Mouse (Mus musculus) thymus, postnatal 10 days (tissue): Measurements from ENCODE around the gene Rhog.

ENCODE experiments used
- DNase-seq, 2 experiments: peaks; one replicate each; pipeline ENCODE4 v3.0.0; 2021; ENCODE audit warnings: low spot score in 2 of 2

Rhog gene

DNA sequence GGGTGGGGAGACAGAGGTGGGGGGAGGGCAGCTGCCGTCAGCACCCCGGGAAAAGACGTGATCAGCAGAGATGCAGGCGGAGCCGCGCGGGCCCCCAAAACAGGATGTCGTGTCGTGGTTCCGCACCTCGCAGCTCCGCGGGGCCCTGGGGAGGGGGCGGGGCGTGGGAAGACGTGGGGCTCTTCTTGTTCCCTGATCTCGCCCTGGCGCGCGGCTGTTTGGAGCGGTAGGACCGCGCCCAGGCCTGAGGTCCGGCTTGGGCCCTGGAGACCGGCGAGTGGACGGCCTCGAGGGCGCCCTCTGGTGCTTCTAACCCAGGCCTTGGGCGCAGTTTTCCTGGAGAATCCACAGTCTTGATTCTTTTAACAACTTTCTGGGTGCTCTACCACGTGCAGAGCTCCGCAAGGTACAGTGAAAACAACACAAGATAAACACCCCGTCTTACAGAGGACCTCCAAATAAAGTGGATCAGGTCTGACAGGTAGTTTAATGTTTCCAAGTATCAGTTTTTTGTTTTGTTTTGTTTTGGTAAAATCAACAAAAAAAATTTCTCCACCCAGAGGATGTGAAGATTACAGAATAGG is 5.1 kb downstream of the Rhog start:
- peak; percentile 93 for DNase-seq

DNA sequence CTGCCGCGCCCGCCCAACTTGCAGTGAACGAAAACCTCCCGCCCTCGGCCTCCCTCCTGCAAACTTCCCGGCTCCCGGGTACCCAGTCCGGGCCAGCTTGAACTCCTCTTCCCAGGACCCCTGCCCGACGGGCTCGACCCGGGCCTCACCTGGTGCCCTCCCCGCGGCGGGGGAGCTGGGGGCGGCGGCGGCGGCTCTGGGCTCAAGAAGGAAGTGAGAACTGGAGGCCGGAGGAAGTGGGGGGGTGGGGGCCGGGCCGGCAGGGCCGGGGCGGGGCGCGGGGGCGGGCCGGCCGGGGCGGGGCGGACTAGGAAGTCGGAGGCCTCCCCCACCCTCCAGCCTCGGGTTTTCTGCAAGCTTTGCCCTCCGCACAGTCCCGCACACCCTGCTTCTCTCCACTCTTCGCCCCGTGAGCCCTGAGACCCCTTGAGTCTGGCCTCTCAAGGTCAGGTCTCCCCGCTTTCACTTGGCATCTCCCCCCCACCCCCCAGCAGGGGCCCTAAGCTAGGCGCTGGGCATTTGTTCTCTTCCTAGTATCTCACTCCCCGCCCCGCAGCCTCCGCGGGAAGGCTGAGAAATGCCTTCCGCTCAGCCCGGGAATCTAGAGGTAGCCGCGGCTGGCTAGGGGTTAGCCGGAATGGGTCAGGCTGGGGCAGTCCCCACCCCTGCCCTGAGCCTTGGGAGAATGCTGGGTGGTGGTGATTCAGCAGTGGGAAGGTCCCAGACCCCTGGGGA is 5.8 kb downstream of the Rhog start:
- peak; percentile 76 to 77 for DNase-seq

DNA sequence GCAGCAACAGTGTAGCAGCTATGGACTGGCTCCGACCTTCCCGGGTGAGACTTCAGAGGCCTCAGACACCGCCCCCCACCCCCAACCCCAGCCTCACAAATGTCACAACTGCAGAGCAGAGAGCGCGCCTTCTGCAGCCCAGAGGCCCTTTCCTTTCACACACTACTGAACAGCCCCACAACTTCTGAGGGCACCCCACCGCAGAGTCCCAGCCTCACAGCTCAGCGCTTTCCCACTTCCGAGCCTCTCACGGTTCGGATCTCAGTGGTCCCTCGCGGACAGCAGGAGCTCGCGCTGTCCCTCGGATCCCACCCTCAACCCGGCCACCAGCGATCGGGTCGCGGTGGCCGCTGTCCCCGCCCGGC is 6.3 kb downstream of the Rhog start:
- DNase-seq, result peak; percentile 73 to 75

DNA sequence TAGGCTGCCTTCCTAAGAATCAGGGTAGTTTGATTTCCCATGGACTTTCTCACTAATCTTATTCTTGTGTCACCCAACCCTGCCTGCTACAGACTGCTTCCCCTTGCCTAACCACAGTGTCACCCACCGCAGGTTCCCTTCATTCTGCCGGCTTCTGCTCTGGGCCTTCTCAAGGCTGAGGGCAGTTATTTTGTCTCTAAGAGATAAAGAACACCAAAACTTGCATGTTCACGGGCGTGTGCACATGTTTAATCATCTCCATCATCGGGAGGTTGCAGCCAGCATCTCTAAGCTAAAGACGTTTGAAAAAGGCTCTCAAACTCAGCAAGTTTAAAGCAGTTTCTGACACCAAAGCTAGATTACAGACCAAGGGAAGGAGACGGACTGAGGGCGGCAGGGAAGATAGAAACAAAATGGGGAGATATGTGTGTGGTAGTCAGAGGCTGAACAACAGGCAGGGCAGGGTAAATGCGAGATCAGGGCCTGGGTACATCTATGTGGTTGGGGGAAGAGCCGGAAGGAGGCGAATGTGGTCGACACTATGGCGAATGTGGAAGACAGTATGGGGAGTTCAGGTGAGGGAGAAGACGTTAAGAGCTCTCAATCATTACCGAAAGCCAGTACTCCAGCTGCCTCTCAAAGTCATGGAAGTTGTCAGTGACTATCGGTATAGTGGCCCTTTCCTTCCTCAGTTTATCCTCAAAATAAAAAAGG is 7.0 kb downstream of the Rhog start:
- peak; percentile 40 for DNase-seq

DNA sequence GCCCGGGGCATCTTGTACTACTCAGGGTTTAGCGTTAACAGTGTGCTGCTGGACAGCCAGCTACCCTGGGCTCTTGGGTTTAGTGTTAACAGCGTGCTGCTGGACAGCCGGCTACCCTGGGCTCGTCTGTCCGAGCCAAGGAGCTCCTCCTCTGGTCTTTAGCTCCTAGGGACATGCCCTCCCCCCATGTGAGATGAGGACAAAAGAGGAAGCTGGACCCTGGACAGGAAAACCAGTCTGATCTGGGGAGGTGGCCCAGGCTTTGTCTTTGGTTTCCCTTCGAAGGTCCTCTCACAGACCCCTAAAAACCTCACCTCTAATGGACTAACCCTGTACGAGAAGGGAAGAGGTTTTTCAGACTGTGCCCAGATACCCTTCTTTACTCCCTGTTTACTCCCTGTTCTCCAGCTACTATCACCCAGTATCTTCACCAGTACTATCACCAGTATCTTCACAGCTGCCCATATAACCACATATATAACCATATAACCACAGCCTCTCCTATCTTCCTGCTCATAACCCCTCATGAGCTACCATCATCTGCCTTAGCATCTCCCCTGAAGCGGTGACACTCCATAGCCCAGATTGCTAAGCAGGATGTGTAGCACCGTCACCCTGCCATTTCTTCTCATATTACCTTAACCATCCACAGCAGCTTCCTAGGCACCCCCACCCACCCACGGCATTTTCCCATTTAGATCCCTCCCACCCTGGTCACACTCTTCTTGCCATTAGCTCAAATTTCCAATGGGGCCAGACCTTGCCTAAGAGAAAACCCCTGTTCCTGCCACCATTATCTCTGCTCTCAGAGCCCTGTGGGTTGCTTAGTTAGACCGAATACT is 8.7 kb downstream of the Rhog start:
- no peak for DNase-seq

DNA sequence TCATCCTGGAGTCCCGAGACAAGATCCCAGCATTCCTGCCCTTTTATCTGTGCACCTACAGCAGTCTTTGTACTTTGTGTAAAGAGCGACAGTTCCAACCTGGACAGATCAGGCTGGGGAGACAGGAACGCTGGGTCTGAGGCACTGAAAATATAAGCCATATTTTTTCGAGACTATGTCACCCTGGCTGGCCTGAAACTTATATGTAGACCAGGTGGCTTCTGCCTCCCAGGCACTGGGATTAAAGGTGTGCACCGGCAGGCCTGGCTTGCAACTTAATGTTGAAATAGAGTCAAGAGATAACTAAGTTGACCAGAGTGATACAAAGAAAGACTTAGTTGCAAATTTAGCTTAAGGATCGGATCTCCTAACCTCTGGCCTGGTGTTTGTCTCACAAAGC is 9.6 kb downstream of the Rhog start:
- no peak for DNase-seq

DNA sequence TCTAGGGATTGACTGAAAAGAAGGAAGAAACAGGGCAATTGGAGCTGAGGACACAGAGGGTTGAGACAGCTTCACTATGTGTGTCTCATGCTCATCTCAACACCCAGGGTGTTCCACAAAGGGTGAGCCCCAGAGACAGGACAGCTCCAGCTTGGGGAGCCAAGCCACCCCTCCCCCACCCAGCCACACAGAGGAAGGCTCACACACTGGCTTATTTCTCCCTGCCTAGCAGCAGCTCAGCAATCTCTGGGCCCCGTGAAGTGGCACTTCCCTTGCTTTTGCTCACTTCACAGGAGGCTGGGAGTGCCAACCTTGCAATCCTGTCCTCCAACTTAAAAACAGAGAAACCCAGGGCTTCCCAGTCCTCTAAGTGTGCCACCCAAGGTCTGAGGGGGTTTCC is 10.1 kb downstream of the Rhog start:
- peak in 1 of 2 experiments; percentile 36 for DNase-seq

DNA sequence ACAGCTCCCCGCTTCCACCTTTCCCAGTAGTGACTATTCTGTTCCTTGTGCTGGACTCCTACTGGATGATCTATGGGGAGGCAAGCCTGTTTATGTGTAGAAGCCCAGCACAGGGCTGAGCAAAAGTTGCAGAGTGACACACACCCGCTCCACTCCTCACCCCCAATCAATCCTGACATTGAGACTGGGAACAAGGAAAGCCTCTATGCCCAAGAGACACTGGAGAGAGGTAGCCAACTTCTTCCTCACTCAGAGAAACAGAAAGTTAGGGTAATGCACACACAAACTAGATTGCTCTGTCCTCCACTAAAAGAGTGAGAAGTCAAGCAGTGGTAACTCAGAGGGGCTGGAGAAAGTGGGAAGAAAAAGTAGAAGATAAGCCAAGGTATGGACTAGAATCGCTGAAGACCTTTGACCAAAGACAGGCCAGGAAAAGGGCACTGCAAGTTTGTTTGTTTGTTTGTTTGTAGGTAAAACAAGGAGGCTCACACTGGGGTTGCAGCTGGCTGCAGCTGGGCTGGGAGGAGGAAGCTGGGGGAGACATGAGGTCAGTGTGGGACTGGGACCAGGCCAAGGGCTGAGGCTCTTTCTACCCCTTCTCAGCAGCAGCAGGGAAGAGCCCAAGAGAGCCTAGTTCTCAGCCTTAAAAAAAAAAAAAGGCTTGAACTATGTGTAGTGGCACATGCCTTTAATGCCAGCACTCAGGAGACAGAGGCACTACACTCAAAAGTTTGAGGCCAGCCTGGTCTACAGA is 10.9 kb downstream of the Rhog start:
- no peak for DNase-seq

DNA sequence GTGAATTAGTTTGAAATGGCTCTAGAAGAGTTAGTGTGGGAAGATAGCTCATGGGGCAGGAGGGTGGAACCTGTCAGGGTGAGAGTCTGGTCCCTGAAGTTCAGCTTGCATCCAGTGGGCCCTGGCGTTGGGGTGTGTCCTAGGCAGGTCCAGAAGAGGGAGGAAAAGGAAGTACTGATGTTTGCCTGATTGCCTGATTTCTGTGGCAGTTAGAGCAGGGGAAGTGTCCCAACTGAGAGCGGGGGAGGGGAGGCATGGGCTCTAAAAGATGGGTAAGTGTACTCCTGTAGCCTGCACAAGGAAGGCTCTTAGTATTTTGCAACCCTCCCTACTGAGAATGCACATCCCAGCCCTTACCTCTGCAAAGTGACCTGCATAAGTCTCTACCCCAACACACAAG is 12.0 kb downstream of the Rhog start:
- DNase-seq, result no peak

DNA sequence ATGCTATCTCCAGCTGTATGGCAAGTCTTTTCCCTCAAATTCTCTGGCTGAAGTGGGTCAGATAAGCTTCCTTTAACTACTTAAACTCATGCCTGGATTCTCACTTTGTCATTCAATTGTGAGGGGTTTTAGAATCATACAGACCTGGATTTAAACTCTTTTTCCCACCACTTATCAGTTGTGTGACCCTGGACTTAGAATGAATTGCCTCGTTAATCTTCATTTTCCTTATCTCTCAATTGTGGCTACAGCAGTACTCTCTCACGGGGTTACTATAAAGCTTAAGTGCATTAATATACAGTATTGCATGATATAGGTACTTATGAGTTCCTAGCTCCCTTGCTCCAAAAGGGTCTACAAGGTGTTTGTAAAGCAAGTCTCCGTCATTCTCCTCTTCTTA is 12.9 kb downstream of the Rhog start:
- no peak for DNase-seq

DNA sequence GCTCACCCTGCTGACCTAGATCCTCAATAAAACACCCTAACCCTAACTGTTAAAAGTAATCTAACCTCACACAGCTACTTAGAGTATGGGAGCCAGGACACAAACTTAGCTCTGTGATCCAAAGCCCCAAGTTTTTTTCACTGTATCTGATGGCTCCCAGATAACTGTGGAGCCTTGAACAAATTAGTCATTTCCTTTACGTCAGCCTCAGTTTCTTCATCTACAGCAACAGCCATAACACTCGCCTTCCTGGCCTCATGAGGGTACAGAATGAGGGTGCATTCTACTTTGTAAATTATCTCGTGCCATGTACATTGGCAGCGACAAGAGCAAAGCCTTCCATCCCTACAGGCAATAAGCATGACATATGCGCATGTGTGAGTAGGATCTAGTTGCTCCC is 13.5 kb downstream of the Rhog start:
- DNase-seq, result no peak

DNA sequence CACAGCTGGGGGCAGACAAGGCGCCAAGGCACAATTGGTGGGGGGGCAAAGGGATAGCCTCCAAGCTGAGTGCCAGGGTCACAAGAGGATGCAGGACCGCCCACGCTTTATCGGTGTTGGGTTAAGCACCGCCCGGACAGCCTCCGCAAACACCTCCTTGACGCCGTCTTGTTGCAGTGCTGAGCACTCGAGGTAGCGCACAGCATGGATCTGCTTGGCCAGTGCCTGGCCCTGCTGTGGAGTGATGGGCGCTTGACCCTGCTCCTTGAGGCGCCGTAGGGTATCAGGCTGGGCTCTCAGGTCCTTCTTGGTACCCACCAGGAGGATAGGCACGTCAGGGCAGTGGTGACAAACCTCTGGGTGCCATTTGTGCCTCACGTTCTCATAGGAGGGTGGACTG is 16.3 kb downstream of the Rhog start:
- DNase-seq, result no peak

DNA sequence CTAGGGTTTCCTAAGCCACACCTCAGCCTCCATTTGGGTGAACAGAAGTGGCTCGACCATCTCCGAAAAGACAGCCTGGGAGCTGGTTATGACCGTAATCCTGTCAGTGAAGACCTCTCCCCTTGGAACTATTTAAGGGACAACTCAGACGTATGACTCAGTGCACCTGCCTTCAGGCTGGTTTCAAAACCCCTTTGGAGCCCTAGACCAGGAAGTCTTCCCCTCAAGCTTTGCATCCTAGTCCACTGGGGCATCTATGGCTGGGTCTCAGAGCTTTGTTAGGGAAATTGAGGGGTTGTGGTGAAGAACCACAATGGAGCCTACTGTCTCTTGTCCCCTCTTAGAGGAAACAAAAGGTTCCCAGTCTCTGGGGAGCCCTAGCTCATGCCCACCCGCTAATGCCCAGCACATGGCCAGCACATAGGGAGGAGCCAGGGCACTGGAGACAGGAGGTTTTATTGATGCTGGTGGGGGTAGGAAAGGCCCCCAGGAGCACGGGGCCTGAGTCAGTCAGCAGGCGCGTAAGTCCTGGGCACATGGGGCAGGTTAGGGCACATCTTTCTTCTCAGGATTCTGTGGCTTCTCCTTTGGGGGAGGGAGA is 17.1 kb downstream of the Rhog start:
- DNase-seq, result no peak

DNA sequence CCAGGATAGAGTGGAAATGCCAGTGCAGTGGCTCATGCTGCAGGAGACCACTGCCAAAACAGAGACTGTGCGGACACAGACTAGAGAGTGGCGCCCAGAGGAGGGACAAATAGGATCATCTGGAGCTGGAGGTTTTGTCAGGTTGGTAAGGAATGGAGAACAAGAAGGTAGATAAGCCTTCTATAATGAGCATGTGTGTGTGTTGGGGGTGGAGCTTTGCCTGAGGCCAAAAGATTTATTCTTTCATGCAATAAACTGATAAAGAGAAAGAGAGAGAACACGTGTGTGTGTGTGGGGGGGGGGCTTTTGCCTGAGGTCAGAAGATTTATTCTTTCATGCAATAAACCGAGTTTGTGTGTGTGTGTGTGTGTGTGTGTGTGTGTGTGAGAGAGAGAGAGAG is 22.8 kb downstream of the Rhog start:
- no peak for DNase-seq

DNA sequence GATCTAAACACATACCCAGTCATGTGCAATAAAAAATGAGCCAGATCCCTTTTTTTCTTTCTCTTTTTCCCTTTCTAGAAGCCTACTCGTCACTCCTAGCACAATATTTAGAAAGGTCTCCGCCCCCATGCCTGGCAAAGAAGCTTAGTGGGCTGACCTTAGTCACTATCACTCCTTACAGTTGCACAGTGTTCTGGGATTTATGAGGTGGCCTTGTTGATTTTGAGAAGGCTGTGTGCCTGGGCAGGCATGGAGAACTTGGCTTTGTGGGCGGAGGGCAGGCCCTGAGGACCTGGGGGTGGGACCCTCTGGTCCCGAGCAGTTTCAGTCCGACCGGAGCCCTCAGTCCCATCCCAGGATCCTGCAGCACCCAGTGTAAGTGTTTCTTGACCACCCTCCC is 26.0 kb downstream of the Rhog start:
- DNase-seq, result no peak

DNA sequence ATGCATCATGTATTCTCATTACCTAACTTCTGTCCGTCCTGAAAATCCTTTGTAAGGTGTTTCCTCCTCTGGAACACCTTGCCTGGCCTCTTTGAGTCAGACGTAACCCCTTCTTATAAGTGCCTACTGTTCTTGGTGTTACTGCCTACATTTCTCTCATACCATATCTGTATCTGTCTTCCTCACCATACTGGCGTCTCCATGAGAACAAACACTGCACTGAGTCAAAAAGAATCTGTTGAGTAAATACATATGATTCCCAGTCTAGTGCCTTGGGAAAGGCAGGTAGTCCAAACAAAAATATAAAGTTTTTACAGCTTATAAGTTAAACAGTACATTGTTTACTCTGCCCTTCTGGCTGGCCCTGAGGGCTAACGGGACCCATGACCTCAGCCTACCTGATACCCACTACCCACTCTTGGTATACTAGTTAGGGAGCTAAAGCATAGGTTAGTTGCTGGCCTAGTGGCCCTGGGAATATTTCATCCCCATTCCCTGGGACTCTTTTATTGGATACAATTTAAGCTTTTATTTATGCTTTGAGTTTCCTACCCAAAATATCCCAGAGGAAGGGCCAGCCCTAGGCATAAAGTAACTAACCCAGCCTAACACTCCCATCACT is 27.7 kb downstream of the Rhog start:
- no peak for DNase-seq

DNA sequence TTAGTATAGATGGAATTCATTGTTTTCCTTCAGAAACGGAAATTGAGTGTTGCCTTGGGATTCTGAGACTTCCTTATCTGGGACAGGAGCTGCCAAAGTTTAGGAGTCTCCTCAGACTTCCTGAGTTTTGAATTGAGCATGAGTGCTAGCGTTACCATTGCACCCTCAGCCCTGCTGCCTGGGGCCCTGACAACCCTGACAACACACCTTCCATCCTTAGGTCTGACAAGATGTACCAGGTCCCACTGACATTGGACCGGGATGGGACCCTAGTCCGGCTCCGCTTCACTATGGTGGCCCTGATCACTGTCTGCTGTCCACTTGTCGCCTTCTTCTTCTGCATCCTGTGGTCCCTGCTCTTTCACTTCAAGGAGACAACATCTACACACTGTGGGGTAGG is 29.8 kb downstream of the Rhog start:
- DNase-seq, result no peak

DNA sequence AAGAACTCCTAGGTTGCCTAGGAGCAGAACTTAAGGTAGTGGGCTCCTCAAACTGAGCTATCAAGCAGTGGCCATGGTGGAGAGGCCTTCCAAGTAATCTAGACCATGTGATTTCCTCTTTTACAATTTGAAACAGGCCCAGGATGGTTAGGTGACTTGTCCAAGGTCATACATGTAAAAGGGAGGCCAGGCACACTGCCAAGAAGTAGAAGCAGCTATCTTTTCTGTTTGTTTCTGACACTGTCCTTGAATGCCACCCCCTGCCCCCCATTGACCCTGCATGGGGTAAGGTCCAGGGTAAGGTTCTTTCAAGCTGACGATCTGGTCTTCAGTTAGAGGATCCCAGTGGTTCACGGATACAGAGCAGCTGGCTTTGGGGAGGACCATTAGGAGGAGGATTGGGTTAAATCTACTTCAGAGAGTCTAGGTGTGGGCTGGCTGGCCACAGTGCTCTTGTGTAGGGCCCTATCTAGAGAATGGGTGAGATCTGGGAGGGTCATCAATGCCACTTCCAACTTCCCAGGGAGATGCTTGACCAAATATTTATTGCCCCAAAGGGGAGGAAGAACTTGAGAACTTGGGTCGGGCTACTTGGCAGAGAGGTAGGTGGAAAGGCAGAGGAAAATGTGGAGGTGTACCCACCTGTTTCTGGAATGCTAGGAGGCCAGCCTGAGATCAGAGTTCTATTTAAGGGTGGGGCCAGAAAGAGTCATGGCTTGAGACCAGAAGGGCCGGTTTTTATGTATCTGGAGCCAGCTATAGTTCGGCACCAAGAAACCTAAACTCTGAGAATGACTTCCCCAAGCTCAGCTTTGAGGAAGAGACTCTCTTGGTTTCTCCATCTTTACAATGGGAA is 31.7 kb downstream of the Rhog start:
- DNase-seq, result no peak

DNA sequence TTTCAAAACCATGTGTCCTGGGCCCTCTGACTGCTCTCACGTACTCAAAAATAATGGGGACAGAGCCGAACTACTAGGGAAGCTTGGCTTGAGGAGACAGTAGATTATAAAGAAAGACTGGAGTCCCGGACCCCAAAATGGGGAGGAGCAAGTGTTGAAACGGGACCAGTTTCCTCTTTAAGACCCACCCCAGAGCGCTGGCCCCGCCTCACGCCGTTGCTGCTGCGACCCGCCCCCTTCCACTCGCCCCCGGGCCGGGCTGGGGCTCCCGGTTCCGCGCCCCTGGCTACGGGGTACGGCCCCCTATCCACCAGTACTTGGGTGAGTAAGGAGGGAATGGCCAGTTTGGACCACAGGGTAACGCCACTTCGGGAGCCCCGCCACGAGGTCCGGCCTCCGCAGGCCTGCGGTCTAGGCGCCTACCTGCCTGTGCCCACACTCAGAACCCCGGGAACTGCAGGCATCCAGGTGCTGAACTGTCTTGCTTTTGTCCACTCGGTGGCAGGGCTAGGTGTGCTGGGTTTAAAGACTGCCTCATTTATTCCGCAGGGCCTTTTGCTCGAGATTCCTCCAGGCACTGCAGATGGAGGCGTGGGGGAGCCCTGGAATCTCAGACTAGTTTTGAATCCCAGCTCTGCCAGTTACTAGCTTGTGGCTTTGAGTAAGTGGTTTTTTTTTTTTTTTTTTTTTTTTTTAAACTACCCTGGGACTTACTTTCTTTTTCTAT is 32.9 kb downstream of the Rhog start:
- peak; percentile 58 to 76 for DNase-seq
